Mouse (Mus musculus): ENCODE data around the gene Ppm1a. TPM values are rescaled to one million over a fixed set of nuclear protein-coding genes. Genes with fewer than 3 reads are reported as not detected.

The Ppm1a gene
- polyA plus RNA-seq, 1 experiment from 2014 or later = 53.5 TPM

GRCm38 (mm10) chr12:72760376-72761229 is 3.3 kb downstream of the Ppm1a start:
- 0% methylated on average over 58 of the region's 78 CpGs for WGBS
- Histone ChIP-seq H3K9me3 (replicated peaks; ENCODE audit: low read length) (no peaks in the 10 kb centered on the region), H3K9ac (ENCODE audit: low read depth, low read length) (peak overlapping the region; percentile 100), H3K4me1 (replicated peaks; ENCODE audit: insufficient read depth, low read length) (peaks cover 10% of the 10 kb centered on the region), H3K27ac (peak overlapping the region; percentile 99), H3K4me2 (ENCODE audit: low read length) (peak overlapping the region; percentile 88), H3K27me3 (ENCODE audit: insufficient read depth, low read length) (no peaks in the 10 kb centered on the region), H3K4me3 (replicated peaks; ENCODE audit: low read depth, low read length) (peak overlapping the region; percentile 94), H3K36me3 (ENCODE audit: insufficient read depth, low read length) (no peaks in the 10 kb centered on the region)
- TF ChIP-seq CTCF (IDR thresholded peaks at IDR 0.05; ENCODE audit: low read depth) = no peak
- DNase-seq (ENCODE audit: low spot score) (peak; percentile 97), ATAC-seq (replicated peaks; ENCODE audit: low FRiP score, low read depth) (peak; percentile 95)

GRCm38 (mm10) chr12:72761230-72761648 is 4.0 kb downstream of the Ppm1a start:
- Histone ChIP-seq H3K27me3 (ENCODE audit: insufficient read depth, low read length) (no peaks in the 10 kb centered on the region), H3K4me1 (replicated peaks; ENCODE audit: insufficient read depth, low read length) (peaks cover 10% of the 10 kb centered on the region), H3K9me3 (replicated peaks; ENCODE audit: low read length) (no peaks in the 10 kb centered on the region), H3K36me3 (ENCODE audit: insufficient read depth, low read length) (no peaks in the 10 kb centered on the region), H3K9ac (ENCODE audit: low read depth, low read length) (peak overlapping the region; percentile 100), H3K4me2 (ENCODE audit: low read length) (peak overlapping the region; percentile 88), H3K27ac (peak overlapping the region; percentile 99), H3K4me3 (replicated peaks; ENCODE audit: low read depth, low read length) (peak overlapping the region; percentile 94)
- DNase-seq (ENCODE audit: low spot score) = no peak
- no peak for TF ChIP-seq CTCF (IDR thresholded peaks at IDR 0.05; ENCODE audit: low read depth)
- WGBS = 1% methylated on average over 38 of the region's 71 CpGs
- ATAC-seq (replicated peaks; ENCODE audit: low FRiP score, low read depth) = peak; percentile 75

- Histone ChIP-seq H3K4me1 (replicated peaks; ENCODE audit: insufficient read depth, low read length) (peaks cover 10% of the 10 kb centered on the region), H3K9me3 (replicated peaks; ENCODE audit: low read length) (no peaks in the 10 kb centered on the region), H3K9ac (ENCODE audit: low read depth, low read length) (peak overlapping the region; percentile 100), H3K36me3 (ENCODE audit: insufficient read depth, low read length) (no peaks in the 10 kb centered on the region), H3K27me3 (ENCODE audit: insufficient read depth, low read length) (no peaks in the 10 kb centered on the region), H3K4me3 (replicated peaks; ENCODE audit: low read depth, low read length) (peak overlapping the region; percentile 94), H3K4me2 (ENCODE audit: low read length) (peak overlapping the region; percentile 88), H3K27ac (peak overlapping the region; percentile 99)
- 2% methylated on average over 38 of the region's 43 CpGs for WGBS
- DNase-seq (ENCODE audit: low spot score) = peak; percentile 80
- ATAC-seq (replicated peaks; ENCODE audit: low FRiP score, low read depth) = peak; percentile 71
- no peak for TF ChIP-seq CTCF (IDR thresholded peaks at IDR 0.05; ENCODE audit: low read depth)
Measured at GRCm38 (mm10) chr12:72761649-72762261, 4.5 kb downstream of the Ppm1a start.

GRCm38 (mm10) chr12:72762502-72762901 is 5.2 kb downstream of the Ppm1a start:
- Histone ChIP-seq H3K9ac (ENCODE audit: low read depth, low read length) (peak overlapping the region; percentile 100), H3K9me3 (replicated peaks; ENCODE audit: low read length) (no peaks in the 10 kb centered on the region), H3K4me1 (replicated peaks; ENCODE audit: insufficient read depth, low read length) (peaks cover 10% of the 10 kb centered on the region), H3K4me2 (ENCODE audit: low read length) (peak overlapping the region; percentile 88), H3K36me3 (ENCODE audit: insufficient read depth, low read length) (no peaks in the 10 kb centered on the region), H3K27ac (no peak overlapping the region), H3K27me3 (ENCODE audit: insufficient read depth, low read length) (no peaks in the 10 kb centered on the region), H3K4me3 (replicated peaks; ENCODE audit: low read depth, low read length) (peak overlapping the region; percentile 94)
- WGBS = 32% methylated on average over 1 of the region's 1 CpGs
- ATAC-seq (replicated peaks; ENCODE audit: low FRiP score, low read depth) (no peak), DNase-seq (ENCODE audit: low spot score) (no peak)
- TF ChIP-seq CTCF (IDR thresholded peaks at IDR 0.05; ENCODE audit: low read depth) = no peak

GRCm38 (mm10) chr12:72763156-72763555 is 5.9 kb downstream of the Ppm1a start:
- no peak for ATAC-seq (replicated peaks; ENCODE audit: low FRiP score, low read depth)
- 36% methylated on average over 1 of the region's 1 CpGs for WGBS
- no peaks in the 10 kb centered on the region for H3K36me3 ChIP-seq (ENCODE audit: insufficient read depth, low read length)
- H3K4me2 ChIP-seq (ENCODE audit: low read length) = peak overlapping the region; percentile 25; the same call in 1 of the 2 replicates
- TF ChIP-seq CTCF (IDR thresholded peaks at IDR 0.05; ENCODE audit: low read depth) = no peak
- H3K4me1 ChIP-seq (replicated peaks; ENCODE audit: insufficient read depth, low read length) = peaks cover 10% of the 10 kb centered on the region
- no peak overlapping the region for H3K27ac ChIP-seq
- no peaks in the 10 kb centered on the region for H3K27me3 ChIP-seq (ENCODE audit: insufficient read depth, low read length)
- H3K9me3 ChIP-seq (replicated peaks; ENCODE audit: low read length) = no peaks in the 10 kb centered on the region
- H3K4me3 ChIP-seq (replicated peaks; ENCODE audit: low read depth, low read length) = no peak overlapping the region
- no peak for DNase-seq (ENCODE audit: low spot score)
- H3K9ac ChIP-seq (ENCODE audit: low read depth, low read length) = no peak overlapping the region

GRCm38 (mm10) chr12:72767809-72768208 is 10.6 kb downstream of the Ppm1a start:
- Histone ChIP-seq H3K4me3 (replicated peaks; ENCODE audit: low read depth, low read length) (no peak overlapping the region), H3K36me3 (ENCODE audit: insufficient read depth, low read length) (no peaks in the 10 kb centered on the region), H3K27ac (no peak overlapping the region), H3K4me1 (replicated peaks; ENCODE audit: insufficient read depth, low read length) (peaks cover 7% of the 10 kb centered on the region), H3K9ac (ENCODE audit: low read depth, low read length) (no peak overlapping the region), H3K9me3 (replicated peaks; ENCODE audit: low read length) (no peaks in the 10 kb centered on the region), H3K4me2 (ENCODE audit: low read length) (no peak overlapping the region), H3K27me3 (ENCODE audit: insufficient read depth, low read length) (no peaks in the 10 kb centered on the region)
- WGBS = 88% methylated on average over 6 of the region's 6 CpGs
- no peak for TF ChIP-seq CTCF (IDR thresholded peaks at IDR 0.05; ENCODE audit: low read depth)
- no peak for ATAC-seq (replicated peaks; ENCODE audit: low FRiP score, low read depth)
- DNase-seq (ENCODE audit: low spot score) = no peak

All from kidney, postnatal 0 days (tissue).